Mouse (Mus musculus) small intestine, adult 2 months (tissue): ENCODE data around the gene Nrg4. TPM values are rescaled to one million over a fixed set of nuclear protein-coding genes. Genes with fewer than 3 reads are reported as not detected.

ENCODE experiments used
- H3K27ac ChIP-seq: fragments of 200-500 bp; 2 replicates; pipeline ENCODE4 v1.5.1; 2012; ENCODE audit warnings: low read depth, low read length, control low read depth, inconsistent platforms; ENCODE audit not compliant: insufficient read depth
- H3K27me3 ChIP-seq: fragments of 200-500 bp; 2 replicates; pipeline ENCODE4 v1.6.1; 2012; ENCODE audit warnings: mild to moderate bottlenecking, moderate library complexity, low read length, inconsistent platforms; ENCODE audit not compliant: control insufficient read depth, insufficient read depth
- H3K36me3 ChIP-seq: fragments of 200-500 bp; 2 replicates; pipeline ENCODE4 v1.6.1; 2012; ENCODE audit warnings: mild to moderate bottlenecking, low read length, control low read depth, inconsistent platforms; ENCODE audit not compliant: control insufficient read depth, insufficient read depth
- H3K4me1 ChIP-seq: fragments of 200-500 bp; 2 replicates; pipeline ENCODE4 v1.6.1; 2012; ENCODE audit warnings: low read length, inconsistent platforms, mixed read lengths; ENCODE audit not compliant: control insufficient read depth, insufficient read depth, insufficient read length
- H3K4me3 ChIP-seq: fragments of 200-500 bp; 2 replicates; pipeline ENCODE4 v1.5.1; 2012; ENCODE audit warnings: low read depth, mild to moderate bottlenecking, control low read depth, inconsistent platforms, low read length, moderate library complexity
- CTCF ChIP-seq: fragments of 200-500 bp; IDR thresholded peaks from 2 replicates; pipeline ENCODE4 v1.5.1; 2012; ENCODE audit warnings: low read depth, mild to moderate bottlenecking, control low read depth, inconsistent platforms, low read length, moderate library complexity, mixed read lengths; ENCODE audit not compliant: insufficient replicate concordance, insufficient read length; ENCODE audit errors: extremely low read depth
- POLR2A ChIP-seq: fragments of 200-500 bp; IDR thresholded peaks from 2 replicates; pipeline ENCODE4 v1.6.1; 2012; ENCODE audit warnings: low read depth, mild to moderate bottlenecking, control low read depth, inconsistent platforms, low read length, moderate library complexity
- WGBS: fragments of 180-500 bp; shearing (Covaris S2); methylation state at CpG from one replicate; pipeline ENCODE4 v1.1.7; 2018; 5-methylcytosine and 5-hydroxymethylcytosine counted together
- polyA plus RNA-seq: library from polyadenylated mRNA; depleted of rRNA; stranded (reverse); fragments of >200 nt; gene quantifications from 2 replicates; pipeline ENCODE4 v1.2.3, GENCODE M21; 2012

Nrg4 gene
- polyA plus RNA-seq, 1 experiment: 1.5 TPM

- WGBS: 43% methylated on average over 8 of the region's 8 CpGs
These were observed 28.7 kb upstream of the Nrg4 start for GRCm38 (mm10) chr9:55355270-55355834.

GRCm38 (mm10) chr9:55354686-55355085 is 28.0 kb upstream of the Nrg4 start:
- TF ChIP-seq CTCF (no peak), POLR2A (no peak)
- Histone ChIP-seq H3K36me3 (no peaks in the 10 kb centered on the region), H3K27me3 (no peaks in the 10 kb centered on the region), H3K4me3 (no peak overlapping the region), H3K4me1 (no peaks in the 10 kb centered on the region), H3K27ac (no peak overlapping the region)
- 58% methylated on average over 3 of the region's 3 CpGs for WGBS

More at GRCm38 (mm10) chr9:55355270-55355834, 28.7 kb upstream of the Nrg4 start:
- Histone ChIP-seq H3K4me3 (no peak overlapping the region), H3K36me3 (no peaks in the 10 kb centered on the region), H3K27ac (no peak overlapping the region), H3K4me1 (no peaks in the 10 kb centered on the region), H3K27me3 (no peaks in the 10 kb centered on the region)
- TF ChIP-seq POLR2A (no peak), CTCF (no peak)

GRCm38 (mm10) chr9:55348664-55349063 is 22.0 kb upstream of the Nrg4 start:
- Histone ChIP-seq H3K27ac (no peak overlapping the region), H3K27me3 (no peaks in the 10 kb centered on the region), H3K4me3 (no peak overlapping the region), H3K36me3 (no peaks in the 10 kb centered on the region), H3K4me1 (no peaks in the 10 kb centered on the region)
- TF ChIP-seq CTCF (no peak), POLR2A (no peak)
- 85% methylated on average over 3 of the region's 3 CpGs for WGBS

- no peaks in the 10 kb centered on the region for H3K27me3 ChIP-seq
- no peak for TF ChIP-seq POLR2A
- no peak for TF ChIP-seq CTCF
- no peaks in the 10 kb centered on the region for H3K36me3 ChIP-seq
- WGBS: 91% methylated on average over 7 of the region's 7 CpGs
- no peak overlapping the region for H3K4me3 ChIP-seq
- H3K4me1 ChIP-seq: no peaks in the 10 kb centered on the region
- no peak overlapping the region for H3K27ac ChIP-seq
These were observed 18.7 kb upstream of the Nrg4 start for GRCm38 (mm10) chr9:55345332-55345731.

- WGBS: 71% methylated on average over 7 of the region's 7 CpGs
These were observed 17.5 kb upstream of the Nrg4 start for GRCm38 (mm10) chr9:55344165-55344564.

GRCm38 (mm10) chr9:55332949-55333348 is 6.3 kb upstream of the Nrg4 start:
- Histone ChIP-seq H3K27ac (no peak overlapping the region), H3K36me3 (no peaks in the 10 kb centered on the region), H3K27me3 (no peaks in the 10 kb centered on the region), H3K4me1 (peaks cover 3% of the 10 kb centered on the region; the same call in 1 of the 2 replicates), H3K4me3 (no peak overlapping the region)
- no peak for TF ChIP-seq POLR2A
- WGBS: 22% methylated on average over 7 of the region's 7 CpGs

More at GRCm38 (mm10) chr9:55344165-55344564, 17.5 kb upstream of the Nrg4 start:
- H3K27ac ChIP-seq: no peak overlapping the region
- H3K36me3 ChIP-seq: no peaks in the 10 kb centered on the region
- no peak for TF ChIP-seq CTCF
- TF ChIP-seq POLR2A: no peak
- H3K4me1 ChIP-seq: no peaks in the 10 kb centered on the region
- no peak overlapping the region for H3K4me3 ChIP-seq
- no peaks in the 10 kb centered on the region for H3K27me3 ChIP-seq

GRCm38 (mm10) chr9:55332476-55332875 is 5.8 kb upstream of the Nrg4 start:
- Histone ChIP-seq H3K27me3 (no peaks in the 10 kb centered on the region), H3K36me3 (no peaks in the 10 kb centered on the region), H3K4me3 (no peak overlapping the region), H3K4me1 (peaks cover 3% of the 10 kb centered on the region; the same call in 1 of the 2 replicates), H3K27ac (no peak overlapping the region)
- TF ChIP-seq POLR2A: no peak
- no peak for TF ChIP-seq CTCF
- WGBS: 26% methylated on average over 5 of the region's 5 CpGs
